Mouse (Mus musculus): ENCODE results near the gene N4bp1.

DNA sequence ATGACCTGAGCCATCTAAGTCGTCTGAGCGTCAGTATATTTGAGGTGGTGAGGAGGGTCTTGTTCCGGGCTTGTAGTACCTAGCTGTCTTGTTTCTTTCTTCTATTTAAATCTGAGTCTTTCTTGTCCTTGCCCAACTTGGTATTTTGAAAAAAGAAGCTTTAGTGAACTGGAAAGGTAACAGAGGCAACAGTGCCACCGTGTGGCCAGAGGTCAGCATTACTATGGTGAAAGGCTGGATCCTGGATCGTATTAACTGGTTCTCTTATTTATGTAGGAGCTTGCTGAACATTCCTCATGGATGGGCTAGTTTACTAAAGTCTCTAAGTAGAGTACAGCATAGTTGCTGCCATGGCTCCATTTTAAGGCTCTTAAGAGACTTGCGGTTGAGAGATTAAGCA, 23.5 kb upstream of the N4bp1 start:
- TF ChIP-seq MAFK (IDR thresholded peaks at IDR 0.05; ENCODE audit: insufficient replicate concordance, low read length): no peak
- TF ChIP-seq GABPA (IDR thresholded peaks at IDR 0.05; ENCODE audit: insufficient replicate concordance, low read depth, low read length): no peak
- TF ChIP-seq E2F4 (IDR thresholded peaks at IDR 0.05; ENCODE audit: insufficient replicate concordance, low read depth, low read length): no peak
- TF ChIP-seq POLR2A (IDR thresholded peaks at IDR 0.05; ENCODE audit: low read depth, low read length): no peak
- no peak for TF ChIP-seq SIN3A (IDR thresholded peaks at IDR 0.05; ENCODE audit: low read length)
- TF ChIP-seq BHLHE40 (IDR thresholded peaks at IDR 0.05; ENCODE audit: low read depth, low read length): no peak
- no peak for TF ChIP-seq ETS1 (conservative IDR thresholded peaks at IDR 0.05; ENCODE audit: low read depth, low read length)
- TF ChIP-seq SMC3 (IDR thresholded peaks at IDR 0.05; ENCODE audit: low read depth, low read length): peak; percentile 79
- TF ChIP-seq CTCF (conservative IDR thresholded peaks at IDR 0.05 in 1 of 2, IDR thresholded peaks at IDR 0.05 in 1 of 2; ENCODE audit: low read depth in 2 of 2, low read length in 2 of 2): peak; percentile 82 to 90
- TF ChIP-seq ELF1 (IDR thresholded peaks at IDR 0.05; ENCODE audit: low read depth, low read length): no peak

Data from CH12.LX (cell line).